Mouse (Mus musculus): ENCODE results near the gene Pgls. TPM values are rescaled to one million over a fixed set of nuclear protein-coding genes. Genes with fewer than 3 reads are reported as not detected.

Pgls gene
- polyA plus RNA-seq, 1 experiment from 2014 or later: 239 TPM

GRCm38 (mm10) chr8:71613418-71613817, 21.4 kb downstream of the Pgls start:
- H3K4me3 ChIP-seq (ENCODE audit: low read depth, low read length): no peak overlapping the region
- no peaks in the 10 kb centered on the region for H3K9me3 ChIP-seq (ENCODE audit: control insufficient read depth, low read length)
- H3K27me3 ChIP-seq (replicated peaks; ENCODE audit: control insufficient read depth, insufficient read depth, low read length): no peaks in the 10 kb centered on the region
- peaks cover 9% of the 10 kb centered on the region; the same call in 1 of the 2 replicates for H3K4me1 ChIP-seq (ENCODE audit: control insufficient read depth, insufficient read depth, low read length)
- no peak overlapping the region for H3K27ac ChIP-seq (replicated peaks; ENCODE audit: low read depth, low read length)
- no peak overlapping the region for H3K4me2 ChIP-seq (ENCODE audit: low read depth, low read length)
- H3K9ac ChIP-seq (ENCODE audit: low read depth, low read length): no peak overlapping the region
- ATAC-seq (ENCODE audit: low read depth) (no peak), DNase-seq (ENCODE audit: low spot score) (no peak)
- peaks cover 53% of the 10 kb centered on the region for H3K36me3 ChIP-seq (ENCODE audit: control insufficient read depth, insufficient read depth, low read length)
- WGBS: 34% methylated on average over 4 of the region's 4 CpGs

GRCm38 (mm10) chr8:71619786-71620185, 27.8 kb downstream of the Pgls start:
- 95% methylated on average over 2 of the region's 2 CpGs for WGBS
- no peaks in the 10 kb centered on the region for H3K4me1 ChIP-seq (ENCODE audit: control insufficient read depth, insufficient read depth, low read length)
- H3K27ac ChIP-seq (replicated peaks; ENCODE audit: low read depth, low read length): no peak overlapping the region
- H3K4me2 ChIP-seq (ENCODE audit: low read depth, low read length): no peak overlapping the region
- ATAC-seq (ENCODE audit: low read depth) (no peak), DNase-seq (ENCODE audit: low spot score) (no peak)
- H3K9me3 ChIP-seq (ENCODE audit: control insufficient read depth, low read length): peaks cover 17% of the 10 kb centered on the region
- no peaks in the 10 kb centered on the region for H3K27me3 ChIP-seq (replicated peaks; ENCODE audit: control insufficient read depth, insufficient read depth, low read length)
- H3K4me3 ChIP-seq (ENCODE audit: low read depth, low read length): no peak overlapping the region
- H3K9ac ChIP-seq (ENCODE audit: low read depth, low read length): no peak overlapping the region
- peaks cover 97% of the 10 kb centered on the region for H3K36me3 ChIP-seq (ENCODE audit: control insufficient read depth, insufficient read depth, low read length)

GRCm38 (mm10) chr8:71625088-71625487, 33.1 kb downstream of the Pgls start:
- peaks cover 54% of the 10 kb centered on the region for H3K36me3 ChIP-seq (ENCODE audit: control insufficient read depth, insufficient read depth, low read length)
- 0 out of 2 replicates have a peak, but pooled peaks cover 6% of the 10 kb centered on the region for H3K27me3 ChIP-seq (replicated peaks; ENCODE audit: control insufficient read depth, insufficient read depth, low read length)
- WGBS: 63% methylated on average over 1 of the region's 1 CpGs
- H3K27ac ChIP-seq (replicated peaks; ENCODE audit: low read depth, low read length): no peak overlapping the region
- no peak overlapping the region for H3K4me2 ChIP-seq (ENCODE audit: low read depth, low read length)
- ATAC-seq (ENCODE audit: low read depth): no peak
- H3K9me3 ChIP-seq (ENCODE audit: control insufficient read depth, low read length): peaks cover 17% of the 10 kb centered on the region
- peaks cover 22% of the 10 kb centered on the region for H3K4me1 ChIP-seq (ENCODE audit: control insufficient read depth, insufficient read depth, low read length)
- no peak overlapping the region for H3K4me3 ChIP-seq (ENCODE audit: low read depth, low read length)
- DNase-seq (ENCODE audit: low spot score): no peak
- no peak overlapping the region for H3K9ac ChIP-seq (ENCODE audit: low read depth, low read length)

- peaks cover 14% of the 10 kb centered on the region for H3K9me3 ChIP-seq (ENCODE audit: control insufficient read depth, low read length)
- H3K4me1 ChIP-seq (ENCODE audit: control insufficient read depth, insufficient read depth, low read length): peaks cover 23% of the 10 kb centered on the region
- no peak overlapping the region for H3K4me2 ChIP-seq (ENCODE audit: low read depth, low read length)
- DNase-seq (ENCODE audit: low spot score) (no peak), ATAC-seq (ENCODE audit: low read depth) (no peak)
- no peak overlapping the region for H3K27ac ChIP-seq (replicated peaks; ENCODE audit: low read depth, low read length)
- WGBS: 81% methylated on average over 9 of the region's 9 CpGs
- H3K27me3 ChIP-seq (replicated peaks; ENCODE audit: control insufficient read depth, insufficient read depth, low read length): 0 out of 2 replicates have a peak, but pooled peaks cover 10% of the 10 kb centered on the region
- H3K9ac ChIP-seq (ENCODE audit: low read depth, low read length): no peak overlapping the region
- peaks cover 38% of the 10 kb centered on the region for H3K36me3 ChIP-seq (ENCODE audit: control insufficient read depth, insufficient read depth, low read length)
- no peak overlapping the region for H3K4me3 ChIP-seq (ENCODE audit: low read depth, low read length)
Observed at GRCm38 (mm10) chr8:71626753-71627152, 34.8 kb downstream of the Pgls start.

- Histone ChIP-seq H3K4me3 (ENCODE audit: low read depth, low read length) (no peak overlapping the region), H3K36me3 (ENCODE audit: control insufficient read depth, insufficient read depth, low read length) (peaks cover 30% of the 10 kb centered on the region), H3K27me3 (replicated peaks; ENCODE audit: control insufficient read depth, insufficient read depth, low read length) (0 out of 2 replicates have a peak, but pooled peaks cover 10% of the 10 kb centered on the region), H3K27ac (replicated peaks; ENCODE audit: low read depth, low read length) (0 out of 2 replicates have a peak overlapping the region, but pooled peaks have one; percentile 75), H3K4me1 (ENCODE audit: control insufficient read depth, insufficient read depth, low read length) (peaks cover 23% of the 10 kb centered on the region), H3K9ac (ENCODE audit: low read depth, low read length) (no peak overlapping the region), H3K4me2 (ENCODE audit: low read depth, low read length) (no peak overlapping the region), H3K9me3 (ENCODE audit: control insufficient read depth, low read length) (peaks cover 7% of the 10 kb centered on the region)
- ATAC-seq (ENCODE audit: low read depth) (0 out of 2 replicates have a peak, but pooled peaks have one; percentile 4), DNase-seq (ENCODE audit: low spot score) (peak; percentile 52)
- WGBS: 30% methylated on average over 9 of the region's 9 CpGs
Observed at GRCm38 (mm10) chr8:71627265-71628099, 35.5 kb downstream of the Pgls start.

GRCm38 (mm10) chr8:71628396-71629095, 36.6 kb downstream of the Pgls start:
- Histone ChIP-seq H3K9ac (ENCODE audit: low read depth, low read length) (peak overlapping the region; percentile 74), H3K9me3 (ENCODE audit: control insufficient read depth, low read length) (no peaks in the 10 kb centered on the region), H3K27ac (replicated peaks; ENCODE audit: low read depth, low read length) (peak overlapping the region; percentile 75), H3K36me3 (ENCODE audit: control insufficient read depth, insufficient read depth, low read length) (peaks cover 20% of the 10 kb centered on the region), H3K27me3 (replicated peaks; ENCODE audit: control insufficient read depth, insufficient read depth, low read length) (peaks cover 10% of the 10 kb centered on the region; the same call in 1 of the 2 replicates), H3K4me3 (ENCODE audit: low read depth, low read length) (peak overlapping the region; percentile 54), H3K4me1 (ENCODE audit: control insufficient read depth, insufficient read depth, low read length) (peaks cover 23% of the 10 kb centered on the region), H3K4me2 (ENCODE audit: low read depth, low read length) (peak overlapping the region; percentile 93)
- 5% methylated on average over 16 of the region's 16 CpGs for WGBS
- DNase-seq (ENCODE audit: low spot score) (no peak), ATAC-seq (ENCODE audit: low read depth) (no peak)

- no peaks in the 10 kb centered on the region for H3K9me3 ChIP-seq (ENCODE audit: control insufficient read depth, low read length)
- H3K27ac ChIP-seq (replicated peaks; ENCODE audit: low read depth, low read length): peak overlapping the region; percentile 75
- DNase-seq (ENCODE audit: low spot score) (peak; percentile 95), ATAC-seq (ENCODE audit: low read depth) (peak; percentile 88)
- peak overlapping the region; percentile 93 for H3K4me2 ChIP-seq (ENCODE audit: low read depth, low read length)
- peak overlapping the region; percentile 54 for H3K4me3 ChIP-seq (ENCODE audit: low read depth, low read length)
- peaks cover 13% of the 10 kb centered on the region for H3K36me3 ChIP-seq (ENCODE audit: control insufficient read depth, insufficient read depth, low read length)
- H3K27me3 ChIP-seq (replicated peaks; ENCODE audit: control insufficient read depth, insufficient read depth, low read length): peaks cover 16% of the 10 kb centered on the region
- WGBS: under 1% methylated on average over 41 of the region's 55 CpGs
- peaks cover 23% of the 10 kb centered on the region for H3K4me1 ChIP-seq (ENCODE audit: control insufficient read depth, insufficient read depth, low read length)
- H3K9ac ChIP-seq (ENCODE audit: low read depth, low read length): peak overlapping the region; percentile 74
Observed at GRCm38 (mm10) chr8:71629096-71629697, 37.2 kb downstream of the Pgls start.

GRCm38 (mm10) chr8:71629781-71630212, 37.8 kb downstream of the Pgls start:
- 3% methylated on average over 23 of the region's 25 CpGs for WGBS
- Histone ChIP-seq H3K27me3 (replicated peaks; ENCODE audit: control insufficient read depth, insufficient read depth, low read length) (peaks cover 16% of the 10 kb centered on the region), H3K36me3 (ENCODE audit: control insufficient read depth, insufficient read depth, low read length) (peaks cover 8% of the 10 kb centered on the region; the same call in 1 of the 2 replicates), H3K27ac (replicated peaks; ENCODE audit: low read depth, low read length) (peak overlapping the region; percentile 75; the same call in 1 of the 2 replicates), H3K4me1 (ENCODE audit: control insufficient read depth, insufficient read depth, low read length) (peaks cover 23% of the 10 kb centered on the region), H3K9ac (ENCODE audit: low read depth, low read length) (peak overlapping the region; percentile 74), H3K9me3 (ENCODE audit: control insufficient read depth, low read length) (no peaks in the 10 kb centered on the region), H3K4me2 (ENCODE audit: low read depth, low read length) (peak overlapping the region; percentile 93), H3K4me3 (ENCODE audit: low read depth, low read length) (peak overlapping the region; percentile 54)
- ATAC-seq (ENCODE audit: low read depth): peak; percentile 20; the same call in 1 of the 2 replicates
- DNase-seq (ENCODE audit: low spot score): peak; percentile 75

Measured in embryonic facial prominence, embryonic 14.5 days (tissue).